Mouse (Mus musculus) kidney, adult 8-10 months (tissue): ENCODE measurements around the gene Ndufb5.
"Not testable (repeated sequence)": the region's sequence is repeated elsewhere in the genome, so short reads cannot be mapped to it uniquely, and the experiment has no call there.

ENCODE experiments used
- DNase-seq, 2 experiments: peaks; one replicate each; pipeline ENCODE4 v3.0.0; 2022

Ndufb5 gene

GRCm38 (mm10) chr3:32727861-32728260 is 8.9 kb upstream of the Ndufb5 start:
- DNase-seq: no peak

GRCm38 (mm10) chr3:32737172-32737655 is 424 bp downstream of the Ndufb5 start, which contains the start of gene Mrpl47:
TSS of gene Mrpl47 (minus strand) at chr3:32737605.
- DNase-seq: no peak

- DNase-seq: no peak
These were observed 1.8 kb downstream of the Ndufb5 start for GRCm38 (mm10) chr3:32738549-32738948.

- DNase-seq: no peak
These were observed 5.5 kb downstream of the Ndufb5 start for GRCm38 (mm10) chr3:32742276-32742780.

GRCm38 (mm10) chr3:32745001-32745400 is 8.2 kb downstream of the Ndufb5 start:
- DNase-seq: no peak

GRCm38 (mm10) chr3:32745426-32745825 is 8.6 kb downstream of the Ndufb5 start:
- DNase-seq: not testable (repeated sequence)

- no peak for DNase-seq
These were observed 11.6 kb downstream of the Ndufb5 start for GRCm38 (mm10) chr3:32748384-32748783.

- no peak for DNase-seq
These were observed 13.2 kb downstream of the Ndufb5 start for GRCm38 (mm10) chr3:32749820-32750579.

GRCm38 (mm10) chr3:32754384-32754915 is 17.7 kb downstream of the Ndufb5 start:
- DNase-seq: no peak

GRCm38 (mm10) chr3:32759212-32759611 is 22.4 kb downstream of the Ndufb5 start:
- DNase-seq: no peak

- DNase-seq: no peak
These were observed 26.2 kb downstream of the Ndufb5 start for GRCm38 (mm10) chr3:32762962-32763361.

GRCm38 (mm10) chr3:32763902-32764301 is 27.1 kb downstream of the Ndufb5 start:
- DNase-seq: no peak

- no peak for DNase-seq
These were observed 34.0 kb downstream of the Ndufb5 start for GRCm38 (mm10) chr3:32770781-32771180.
